Mouse (Mus musculus): Measurements from ENCODE around the gene Rbm20. TPM values are rescaled to one million over a fixed set of nuclear protein-coding genes. Genes with fewer than 3 reads are reported as not detected.
A peak's percentile ranks its signal among the peaks of the same experiment; 100 is the strongest.

Gene Rbm20
- total and polyA plus RNA-seq, 2 experiments from 2014 or later = 0.86 to 1.9 TPM

DNA sequence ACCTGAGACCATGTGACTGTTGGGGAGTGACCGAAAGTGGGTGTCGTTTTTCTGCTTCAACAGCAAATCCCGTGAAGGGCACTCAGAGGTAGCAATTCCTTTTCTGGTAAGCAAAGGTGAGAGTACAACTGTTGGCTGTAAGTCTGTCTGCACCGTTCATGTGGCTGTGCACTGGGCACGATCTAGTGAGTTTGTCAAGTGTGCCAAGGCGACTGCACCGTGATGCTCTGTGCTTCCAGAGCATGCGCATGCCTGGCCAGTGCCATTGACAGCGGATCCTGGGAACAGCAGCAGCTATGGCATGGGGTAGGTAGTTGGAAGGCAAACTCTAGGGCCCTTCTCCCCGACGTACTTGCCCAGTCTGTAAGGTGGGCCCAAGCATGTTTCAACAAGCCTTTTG is 49.6 kb downstream of the Rbm20 start:
- H3K4me2 ChIP-seq (ENCODE audit: low read depth, low read length) = no peak overlapping the region
- H3K9me3 ChIP-seq (ENCODE audit: low read length) = no peaks in the 10 kb centered on the region
- H3K27ac ChIP-seq = no peak overlapping the region
- H3K4me1 ChIP-seq (ENCODE audit: insufficient read depth, low read length) = no peaks in the 10 kb centered on the region
- 79% methylated on average over 11 of the region's 11 CpGs for WGBS
- no peak overlapping the region for H3K4me3 ChIP-seq (ENCODE audit: low read length)
- ATAC-seq (no peak), DNase-seq (ENCODE audit: low spot score) (no peak)
- H3K36me3 ChIP-seq (ENCODE audit: insufficient read depth, low read length) = no peaks in the 10 kb centered on the region
- TF ChIP-seq CTCF (IDR thresholded peaks at IDR 0.05; ENCODE audit: low read depth) = no peak; the same call in 1 of the 2 replicates
- no peak overlapping the region for H3K9ac ChIP-seq (replicated peaks; ENCODE audit: low read length)
- H3K27me3 ChIP-seq (ENCODE audit: insufficient read depth, low read length) = no peaks in the 10 kb centered on the region

DNA sequence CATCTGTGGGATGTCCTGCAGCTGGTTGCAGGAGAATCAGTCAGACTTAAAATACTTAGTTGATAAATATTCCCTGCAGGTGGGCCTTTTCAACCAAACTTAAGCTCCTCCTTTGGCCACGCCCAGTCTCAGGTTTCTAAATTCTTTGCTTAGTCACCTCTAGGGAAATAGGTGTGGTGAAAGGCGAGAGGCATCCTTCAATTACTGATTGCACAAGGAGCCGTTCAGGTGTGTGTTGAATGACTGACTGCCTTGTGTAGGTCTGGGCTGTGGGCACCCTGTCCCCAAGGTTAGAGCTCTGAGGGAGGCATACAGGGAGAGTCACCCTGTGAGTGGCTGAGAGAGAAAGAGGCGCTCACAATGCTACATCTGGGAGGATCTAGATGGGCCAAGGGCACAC is 50.2 kb downstream of the Rbm20 start:
- Histone ChIP-seq H3K36me3 (ENCODE audit: insufficient read depth, low read length) (no peaks in the 10 kb centered on the region), H3K4me1 (ENCODE audit: insufficient read depth, low read length) (no peaks in the 10 kb centered on the region), H3K4me2 (ENCODE audit: low read depth, low read length) (no peak overlapping the region), H3K9ac (replicated peaks; ENCODE audit: low read length) (no peak overlapping the region), H3K9me3 (ENCODE audit: low read length) (no peaks in the 10 kb centered on the region), H3K27me3 (ENCODE audit: insufficient read depth, low read length) (no peaks in the 10 kb centered on the region), H3K27ac (no peak overlapping the region), H3K4me3 (ENCODE audit: low read length) (no peak overlapping the region)
- 73% methylated on average over 4 of the region's 4 CpGs for WGBS
- DNase-seq (ENCODE audit: low spot score) = no peak
- no peak for ATAC-seq
- no peak for TF ChIP-seq CTCF (IDR thresholded peaks at IDR 0.05; ENCODE audit: low read depth)

DNA sequence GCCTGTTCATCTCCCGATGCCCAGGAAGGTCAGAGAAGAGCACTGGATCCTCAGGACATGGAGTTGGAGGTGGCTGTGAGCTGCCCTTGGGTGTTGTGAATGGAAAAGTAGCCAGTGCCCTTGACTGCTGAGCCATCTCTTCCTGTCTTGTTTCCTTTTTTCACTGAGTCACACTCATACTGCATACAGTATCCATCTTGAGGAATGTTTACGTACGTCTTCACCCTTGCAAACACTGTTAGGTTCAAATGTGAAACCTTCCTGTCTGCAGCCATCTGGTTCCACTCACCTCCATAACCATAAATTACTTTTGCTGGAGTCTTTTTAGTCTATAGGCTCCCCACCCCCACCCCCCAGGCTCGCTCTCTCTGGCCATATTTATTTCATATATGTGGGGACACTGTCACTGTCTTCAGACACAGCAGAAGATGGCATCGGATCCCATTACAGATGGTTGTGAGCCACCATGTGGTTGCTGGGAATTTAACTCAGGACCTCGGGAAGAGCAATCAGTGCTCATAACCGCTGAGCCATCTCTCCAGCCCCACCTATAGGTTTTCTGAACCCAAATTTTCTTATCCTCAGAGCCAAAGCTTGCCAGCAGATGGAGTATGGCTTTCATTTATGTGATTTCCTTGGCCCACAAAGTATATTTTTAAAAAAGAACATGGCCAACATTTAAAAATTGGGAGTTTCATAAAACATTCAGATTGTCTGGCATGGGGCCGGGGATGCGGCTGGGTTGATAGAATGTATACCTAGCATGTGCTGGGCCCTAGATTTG is 51.0 kb downstream of the Rbm20 start:
- peak; percentile 31 for TF ChIP-seq CTCF (IDR thresholded peaks at IDR 0.05; ENCODE audit: low read depth)

DNA sequence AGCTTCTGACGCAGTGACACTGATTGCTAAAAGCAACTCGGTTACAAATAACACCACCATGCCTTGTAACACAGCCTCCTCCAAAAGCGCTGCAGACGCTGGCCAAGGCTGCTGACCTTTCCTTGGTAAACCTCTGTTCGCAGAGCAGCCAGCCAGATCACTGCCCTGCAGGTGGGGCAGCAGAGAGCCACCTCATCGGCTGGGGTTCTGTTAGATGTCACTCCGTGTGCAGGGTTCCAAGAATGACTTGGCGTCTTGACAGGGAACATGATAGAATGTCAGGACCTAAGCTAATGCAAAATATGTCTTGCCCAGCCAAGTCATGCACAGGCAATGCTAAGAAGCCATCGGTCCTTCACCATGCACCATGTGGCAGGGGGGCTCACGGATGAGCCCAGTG is 52.8 kb downstream of the Rbm20 start:
- H3K27ac ChIP-seq = no peak overlapping the region
- H3K9ac ChIP-seq (replicated peaks; ENCODE audit: low read length) = no peak overlapping the region
- no peak for DNase-seq (ENCODE audit: low spot score)
- H3K4me1 ChIP-seq (ENCODE audit: insufficient read depth, low read length) = no peaks in the 10 kb centered on the region
- ATAC-seq = no peak
- TF ChIP-seq CTCF (IDR thresholded peaks at IDR 0.05; ENCODE audit: low read depth) = 0 out of 2 replicates have a peak, but pooled peaks have one; percentile 3
- H3K4me2 ChIP-seq (ENCODE audit: low read depth, low read length) = no peak overlapping the region
- H3K36me3 ChIP-seq (ENCODE audit: insufficient read depth, low read length) = no peaks in the 10 kb centered on the region
- WGBS = 58% methylated on average over 10 of the region's 10 CpGs
- no peaks in the 10 kb centered on the region for H3K27me3 ChIP-seq (ENCODE audit: insufficient read depth, low read length)
- no peak overlapping the region for H3K4me3 ChIP-seq (ENCODE audit: low read length)
- no peaks in the 10 kb centered on the region for H3K9me3 ChIP-seq (ENCODE audit: low read length)

More for the DNA sequence above, 51.0 kb downstream of the Rbm20 start:
- Histone ChIP-seq H3K9me3 (ENCODE audit: low read length) (no peaks in the 10 kb centered on the region), H3K27ac (no peak overlapping the region), H3K4me2 (ENCODE audit: low read depth, low read length) (no peak overlapping the region), H3K27me3 (ENCODE audit: insufficient read depth, low read length) (no peaks in the 10 kb centered on the region), H3K4me1 (ENCODE audit: insufficient read depth, low read length) (no peaks in the 10 kb centered on the region), H3K9ac (replicated peaks; ENCODE audit: low read length) (no peak overlapping the region), H3K36me3 (ENCODE audit: insufficient read depth, low read length) (no peaks in the 10 kb centered on the region), H3K4me3 (ENCODE audit: low read length) (no peak overlapping the region)
- 81% methylated on average over 9 of the region's 9 CpGs for WGBS
- DNase-seq (ENCODE audit: low spot score) (no peak), ATAC-seq (no peak)

DNA sequence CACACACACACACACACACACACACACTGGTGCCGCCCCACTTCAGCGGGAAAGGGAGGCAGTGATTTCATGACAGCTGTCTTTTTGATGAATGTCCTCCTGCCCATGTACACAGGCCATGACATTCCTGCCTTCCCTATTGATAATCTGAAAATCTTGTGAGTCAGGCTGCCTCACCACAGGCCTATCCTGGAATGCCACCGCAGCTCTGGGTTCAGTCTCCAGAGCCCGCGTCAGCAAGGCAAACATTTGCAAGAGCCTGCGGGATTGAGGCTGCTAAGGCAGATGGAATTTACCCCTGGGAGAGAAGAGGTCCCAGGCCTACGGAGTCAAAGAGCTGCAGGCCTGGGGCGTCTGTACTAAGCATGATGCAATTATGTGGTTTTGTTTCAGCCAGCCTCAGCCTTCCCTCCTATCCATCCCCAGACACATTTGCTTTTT is 54.7 kb downstream of the Rbm20 start:
- WGBS = 58% methylated on average over 8 of the region's 8 CpGs
- Histone ChIP-seq H3K9me3 (ENCODE audit: low read length) (no peaks in the 10 kb centered on the region), H3K36me3 (ENCODE audit: insufficient read depth, low read length) (no peaks in the 10 kb centered on the region), H3K4me2 (ENCODE audit: low read depth, low read length) (no peak overlapping the region), H3K27me3 (ENCODE audit: insufficient read depth, low read length) (no peaks in the 10 kb centered on the region), H3K27ac (no peak overlapping the region), H3K9ac (replicated peaks; ENCODE audit: low read length) (no peak overlapping the region), H3K4me3 (ENCODE audit: low read length) (no peak overlapping the region), H3K4me1 (ENCODE audit: insufficient read depth, low read length) (no peaks in the 10 kb centered on the region)
- no peak for DNase-seq (ENCODE audit: low spot score)
- no peak for TF ChIP-seq CTCF (IDR thresholded peaks at IDR 0.05; ENCODE audit: low read depth)
- ATAC-seq = no peak

DNA sequence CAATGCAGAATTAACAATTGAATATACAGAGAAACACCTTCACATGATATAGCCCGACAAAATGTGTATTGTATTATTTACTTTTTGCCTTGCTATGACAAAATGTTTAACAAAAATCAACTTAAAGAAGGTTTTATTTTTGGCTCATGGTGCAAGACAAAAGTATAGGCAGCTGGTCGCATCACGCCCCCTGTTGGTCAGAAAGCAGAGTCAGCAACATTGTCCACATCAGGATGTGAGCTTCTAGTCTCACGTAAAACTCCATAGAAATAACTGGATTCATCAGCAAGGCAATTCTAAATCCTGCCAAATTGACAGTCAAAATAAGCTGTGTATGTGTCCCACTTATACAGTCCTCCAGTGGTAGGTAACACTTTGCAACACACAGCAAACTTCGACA is 57.7 kb downstream of the Rbm20 start:
- H3K4me1 ChIP-seq (ENCODE audit: insufficient read depth, low read length) = no peaks in the 10 kb centered on the region
- no peak overlapping the region for H3K27ac ChIP-seq
- WGBS = 54% methylated on average over 5 of the region's 5 CpGs
- H3K27me3 ChIP-seq (ENCODE audit: insufficient read depth, low read length) = no peaks in the 10 kb centered on the region
- DNase-seq (ENCODE audit: low spot score) (no peak), ATAC-seq (no peak)
- TF ChIP-seq CTCF (IDR thresholded peaks at IDR 0.05; ENCODE audit: low read depth) = peak; percentile 56
- H3K9ac ChIP-seq (replicated peaks; ENCODE audit: low read length) = no peak overlapping the region
- no peaks in the 10 kb centered on the region for H3K9me3 ChIP-seq (ENCODE audit: low read length)
- H3K4me2 ChIP-seq (ENCODE audit: low read depth, low read length) = no peak overlapping the region
- no peaks in the 10 kb centered on the region for H3K36me3 ChIP-seq (ENCODE audit: insufficient read depth, low read length)
- H3K4me3 ChIP-seq (ENCODE audit: low read length) = no peak overlapping the region

GRCm38 (mm10) chr19:53738701-53739131 is 61.6 kb downstream of the Rbm20 start:
- Histone ChIP-seq H3K36me3 (ENCODE audit: insufficient read depth, low read length) (no peaks in the 10 kb centered on the region), H3K9ac (replicated peaks; ENCODE audit: low read length) (no peak overlapping the region), H3K9me3 (ENCODE audit: low read length) (no peaks in the 10 kb centered on the region), H3K27me3 (ENCODE audit: insufficient read depth, low read length) (no peaks in the 10 kb centered on the region), H3K27ac (no peak overlapping the region), H3K4me2 (ENCODE audit: low read depth, low read length) (no peak overlapping the region), H3K4me3 (ENCODE audit: low read length) (no peak overlapping the region), H3K4me1 (ENCODE audit: insufficient read depth, low read length) (no peaks in the 10 kb centered on the region)
- no peak for DNase-seq (ENCODE audit: low spot score)
- TF ChIP-seq CTCF (IDR thresholded peaks at IDR 0.05; ENCODE audit: low read depth) = no peak
- WGBS = 76% methylated on average over 6 of the region's 6 CpGs
- ATAC-seq = no peak
